Mouse (Mus musculus) lung, embryonic 15.5 days (tissue): Measurements from ENCODE around the gene Tex22. TPM values are rescaled to one million over a fixed set of nuclear protein-coding genes. Genes with fewer than 3 reads are reported as not detected.

ENCODE experiments used
- ATAC-seq: fragments of 200-750 bp; cut with Nextera tagmentation; 2 replicates; pipeline ENCODE4 v1.8.0; 2017; ENCODE audit warnings: moderate number of reproducible peaks, borderline replicate concordance; ENCODE audit not compliant: low FRiP score, low TSS enrichment; ENCODE audit errors: extremely low read depth
- H3K27ac ChIP-seq: fragments of 300-500 bp; sonication (generic); 2 replicates; pipeline ENCODE4 v1.5.1; 2015; ENCODE audit warnings: moderate library complexity, mild to moderate bottlenecking, inconsistent platforms
- H3K27me3 ChIP-seq: fragments of 300-500 bp; sonication (generic); 2 replicates; pipeline ENCODE4 v1.6.1; 2015; ENCODE audit warnings: inconsistent platforms
- H3K36me3 ChIP-seq: fragments of 300-500 bp; sonication (generic); 2 replicates; pipeline ENCODE4 v1.6.1; 2015; ENCODE audit warnings: inconsistent platforms
- H3K4me1 ChIP-seq: fragments of 300-500 bp; sonication (generic); 2 replicates; pipeline ENCODE4 v1.6.1; 2015; ENCODE audit warnings: inconsistent platforms
- H3K4me2 ChIP-seq: fragments of 300-500 bp; sonication (generic); 2 replicates; pipeline ENCODE4 v1.6.1; 2015; ENCODE audit warnings: inconsistent platforms, mild to moderate bottlenecking, moderate library complexity
- H3K4me3 ChIP-seq: fragments of 300-500 bp; sonication (generic); 2 replicates; pipeline ENCODE4 v1.5.1; 2015; ENCODE audit warnings: mild to moderate bottlenecking, inconsistent platforms
- H3K9ac ChIP-seq: fragments of 300-500 bp; sonication (generic); 2 replicates; pipeline ENCODE4 v1.6.1; 2015; ENCODE audit warnings: inconsistent platforms
- H3K9me3 ChIP-seq: fragments of 300-500 bp; sonication (generic); 2 replicates; pipeline ENCODE4 v1.6.1; 2016; ENCODE audit warnings: inconsistent platforms
- WGBS: fragments of 180-500 bp; shearing (Covaris S2); methylation state at CpG from one replicate; pipeline ENCODE4 v1.1.7; 2015; 5-methylcytosine and 5-hydroxymethylcytosine counted together
- polyA plus RNA-seq: library from polyadenylated mRNA; unstranded; fragments of >200 nt; fragmentation: Nextera tagmentation; extraction: Ambion mirVana; gene quantifications from 2 replicates; pipeline ENCODE4 v1.2.1, GENCODE M21; 2015

Tex22 gene
- polyA plus RNA-seq, result not detected in 2 replicates

DNA sequence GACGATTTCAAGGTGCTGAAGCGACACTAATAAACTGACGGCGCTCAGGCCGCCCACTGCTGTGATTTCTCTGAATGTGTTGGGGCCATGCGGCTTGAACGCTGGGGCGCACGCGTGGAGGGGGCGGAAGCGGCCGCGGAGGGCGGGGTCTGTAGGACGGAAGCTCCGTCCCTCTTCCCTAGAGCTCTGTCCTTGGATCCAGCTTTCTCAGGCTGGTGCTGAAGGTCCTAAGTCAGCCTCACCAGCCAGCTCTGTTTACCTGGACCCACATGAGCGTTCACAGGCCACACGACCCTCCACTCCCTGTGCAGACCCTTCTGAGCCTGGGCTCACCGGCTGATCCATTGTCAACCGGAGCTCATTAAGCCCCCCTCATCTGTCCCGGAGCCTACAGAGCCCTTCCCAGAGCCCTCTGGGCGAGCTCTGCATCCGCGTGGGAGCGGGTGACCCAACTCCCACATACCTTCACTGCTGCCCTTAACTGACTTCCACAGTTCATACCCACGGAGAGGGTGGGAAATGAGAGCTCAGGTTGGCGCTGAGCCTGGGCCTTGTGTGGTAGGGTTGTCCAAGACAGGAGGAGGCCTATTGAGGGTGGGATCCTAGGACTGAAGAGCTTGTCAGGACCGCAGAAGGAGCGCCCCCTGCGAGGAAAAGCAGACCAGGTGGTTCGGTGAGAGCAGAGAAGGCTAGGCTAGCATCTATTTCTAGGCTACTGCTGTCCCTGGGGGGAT lies at the start of gene Tex22:
Gene Tex22, plus strand, starts transcription at position 174 of the 734 bp plus-strand sequence.
- WGBS, result 4% methylated on average over 32 of the region's 32 CpGs
- H3K9me3 ChIP-seq, result no peaks in the 10 kb centered on the region
- H3K36me3 ChIP-seq, result peaks cover 20% of the 10 kb centered on the region
- no peaks in the 10 kb centered on the region for H3K27me3 ChIP-seq
- peak within 1 kb of the TSS; percentile 83 for H3K27ac ChIP-seq
- peaks cover 17% of the 10 kb centered on the region for H3K4me1 ChIP-seq
- H3K4me2 ChIP-seq, result peak within 1 kb of the TSS; percentile 92
- peak within 1 kb of the TSS; percentile 45 for H3K4me3 ChIP-seq
- peak within 1 kb of the TSS; percentile 50 for H3K9ac ChIP-seq
- peak; percentile 93 for ATAC-seq

DNA sequence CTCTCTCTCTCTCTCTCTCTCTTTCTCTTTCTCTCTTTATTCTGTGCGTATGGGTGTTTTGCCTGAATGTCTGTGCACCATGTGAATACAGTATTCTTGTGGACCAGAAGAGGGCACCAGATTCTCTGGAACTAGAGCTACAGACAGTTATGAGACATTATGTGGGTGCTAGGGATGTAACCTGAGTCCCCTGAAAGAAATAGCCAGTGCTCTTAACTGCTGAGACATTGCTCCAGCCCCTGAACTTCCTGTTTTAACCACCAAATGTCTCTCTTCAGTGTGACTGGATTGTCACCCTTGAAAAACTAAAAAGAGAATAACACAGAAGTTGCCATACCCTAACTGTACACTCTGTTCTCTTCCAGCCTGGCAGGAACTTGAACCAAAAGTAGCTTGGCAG lies 47.7 kb upstream of the Tex22 start:
- no peaks in the 10 kb centered on the region for H3K36me3 ChIP-seq
- no peak overlapping the region for H3K27ac ChIP-seq
- no peak overlapping the region for H3K4me3 ChIP-seq
- H3K4me1 ChIP-seq, result no peaks in the 10 kb centered on the region
- H3K9me3 ChIP-seq, result no peaks in the 10 kb centered on the region
- 100% methylated on average over 1 of the region's 1 CpGs for WGBS
- no peak for ATAC-seq
- no peak overlapping the region for H3K4me2 ChIP-seq
- no peak overlapping the region for H3K9ac ChIP-seq
- no peaks in the 10 kb centered on the region for H3K27me3 ChIP-seq

DNA sequence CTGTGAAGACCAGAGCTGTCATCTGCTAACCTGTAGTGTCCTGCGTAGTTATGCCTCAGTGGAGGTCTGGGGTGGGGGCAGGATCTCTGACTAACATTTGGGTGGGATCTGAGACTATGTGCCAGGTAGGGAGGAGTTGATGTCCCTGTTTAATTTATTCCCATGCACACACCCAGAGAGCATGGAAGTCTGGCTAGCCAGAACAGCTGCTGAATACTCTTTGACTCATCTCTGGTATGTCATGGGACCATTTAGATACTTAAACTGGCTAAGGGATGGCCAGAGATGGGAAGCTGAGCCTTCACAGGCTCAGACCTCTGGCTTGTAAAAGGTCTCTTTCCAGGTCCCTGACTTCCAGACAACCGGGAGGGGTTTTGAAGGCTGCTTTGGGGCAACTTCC lies 46.8 kb upstream of the Tex22 start:
- no peaks in the 10 kb centered on the region for H3K36me3 ChIP-seq
- no peak overlapping the region for H3K4me2 ChIP-seq
- no peaks in the 10 kb centered on the region for H3K9me3 ChIP-seq
- H3K4me3 ChIP-seq, result no peak overlapping the region
- no peak overlapping the region for H3K9ac ChIP-seq
- ATAC-seq, result no peak
- H3K4me1 ChIP-seq, result no peaks in the 10 kb centered on the region
- WGBS, result 81% methylated on average over 2 of the region's 2 CpGs
- H3K27me3 ChIP-seq, result no peaks in the 10 kb centered on the region
- no peak overlapping the region for H3K27ac ChIP-seq

DNA sequence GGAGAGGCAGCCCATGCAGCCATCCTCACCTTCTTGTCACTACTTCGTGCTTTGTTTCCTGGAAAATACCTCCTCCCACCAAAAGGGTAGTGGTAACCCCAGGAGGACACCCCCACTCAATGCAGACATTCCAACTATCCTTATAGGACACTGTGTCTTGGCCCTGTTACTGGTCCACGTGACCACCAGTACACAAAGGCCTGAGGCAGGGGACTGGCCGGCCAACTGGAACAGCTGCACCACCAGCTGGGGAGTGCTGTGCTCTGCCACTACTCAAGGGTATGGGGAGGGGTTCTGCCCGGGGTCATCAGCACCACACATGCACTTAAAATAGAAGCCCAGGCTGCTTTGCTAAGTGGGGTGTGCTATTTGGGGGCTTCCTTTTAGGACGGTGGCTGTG lies 46.2 kb upstream of the Tex22 start:
- 73% methylated on average over 5 of the region's 5 CpGs for WGBS
- Histone ChIP-seq H3K4me2 (no peak overlapping the region), H3K4me1 (no peaks in the 10 kb centered on the region), H3K4me3 (no peak overlapping the region), H3K27ac (no peak overlapping the region), H3K36me3 (no peaks in the 10 kb centered on the region), H3K9ac (no peak overlapping the region), H3K9me3 (no peaks in the 10 kb centered on the region), H3K27me3 (no peaks in the 10 kb centered on the region)
- 0 out of 2 replicates have a peak, but pooled peaks have one; percentile 16 for ATAC-seq

DNA sequence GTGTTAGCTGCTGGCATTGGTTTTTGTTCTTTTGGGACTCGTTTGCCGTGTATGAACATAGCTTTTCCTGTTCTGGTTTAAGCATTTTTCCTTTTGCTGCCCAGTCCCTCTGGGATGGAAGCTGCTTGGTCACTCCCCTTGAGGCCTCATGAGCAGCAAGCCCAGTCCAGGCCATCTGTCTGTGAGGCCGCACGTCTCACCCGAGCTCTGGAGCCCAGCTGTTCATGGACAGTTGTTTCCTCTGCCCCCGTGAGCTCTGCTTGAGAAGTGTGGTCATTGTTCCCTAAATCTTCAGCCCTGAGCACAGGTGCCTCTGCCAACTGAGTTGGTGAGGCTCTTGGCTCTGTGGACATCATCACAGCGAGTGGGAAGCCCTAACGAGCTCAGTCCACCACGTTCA lies 45.4 kb upstream of the Tex22 start:
- Histone ChIP-seq H3K27me3 (no peaks in the 10 kb centered on the region), H3K4me1 (no peaks in the 10 kb centered on the region), H3K9me3 (no peaks in the 10 kb centered on the region), H3K27ac (no peak overlapping the region), H3K9ac (no peak overlapping the region), H3K36me3 (no peaks in the 10 kb centered on the region), H3K4me2 (no peak overlapping the region), H3K4me3 (no peak overlapping the region)
- no peak for ATAC-seq
- 76% methylated on average over 9 of the region's 9 CpGs for WGBS

DNA sequence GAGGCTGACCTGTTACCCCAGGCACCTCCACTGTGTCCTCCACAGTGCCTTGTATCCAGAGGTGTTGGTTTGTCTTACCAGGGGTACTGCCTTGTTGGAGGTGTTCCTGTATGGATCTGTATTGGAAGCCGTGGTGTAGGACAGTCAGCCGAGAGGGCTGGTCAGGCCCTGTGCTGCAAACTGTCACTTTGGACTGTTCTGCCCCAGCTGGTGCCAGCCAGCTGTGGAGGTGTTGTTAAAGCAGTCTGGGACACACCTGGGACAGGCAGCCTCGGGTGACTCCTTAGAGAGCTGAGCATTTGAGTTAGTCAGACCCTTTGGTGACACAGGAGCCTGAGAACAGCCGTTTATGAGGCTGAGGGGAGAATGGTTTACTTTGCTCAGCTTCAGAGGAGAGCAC lies 44.3 kb upstream of the Tex22 start:
- Histone ChIP-seq H3K27ac (no peak overlapping the region), H3K4me2 (no peak overlapping the region), H3K27me3 (no peaks in the 10 kb centered on the region), H3K36me3 (no peaks in the 10 kb centered on the region), H3K4me3 (no peak overlapping the region), H3K9me3 (no peaks in the 10 kb centered on the region), H3K4me1 (no peaks in the 10 kb centered on the region), H3K9ac (no peak overlapping the region)
- 40% methylated on average over 4 of the region's 4 CpGs for WGBS
- no peak for ATAC-seq

DNA sequence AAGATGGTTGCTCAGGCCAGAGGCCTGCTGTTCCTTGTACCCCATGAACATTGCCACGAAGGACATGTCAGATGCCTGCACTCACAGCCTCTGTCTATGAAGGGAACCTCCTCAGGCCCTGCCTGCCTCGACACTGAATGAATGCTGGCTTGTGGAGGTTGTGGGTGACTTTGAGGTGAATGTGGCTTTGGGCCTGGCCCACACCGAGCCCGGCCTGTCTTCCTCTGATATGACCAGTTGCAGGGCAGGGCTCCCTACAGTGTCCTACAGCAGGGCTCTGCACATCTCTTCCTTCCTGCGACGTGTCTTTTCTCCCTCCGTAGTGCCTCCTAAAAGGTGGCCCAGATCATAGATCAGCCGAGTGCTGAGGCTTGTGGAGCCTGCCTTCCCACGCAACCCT lies 43.3 kb upstream of the Tex22 start:
- Histone ChIP-seq H3K27ac (no peak overlapping the region), H3K4me1 (no peaks in the 10 kb centered on the region)
- 81% methylated on average over 9 of the region's 9 CpGs for WGBS

DNA sequence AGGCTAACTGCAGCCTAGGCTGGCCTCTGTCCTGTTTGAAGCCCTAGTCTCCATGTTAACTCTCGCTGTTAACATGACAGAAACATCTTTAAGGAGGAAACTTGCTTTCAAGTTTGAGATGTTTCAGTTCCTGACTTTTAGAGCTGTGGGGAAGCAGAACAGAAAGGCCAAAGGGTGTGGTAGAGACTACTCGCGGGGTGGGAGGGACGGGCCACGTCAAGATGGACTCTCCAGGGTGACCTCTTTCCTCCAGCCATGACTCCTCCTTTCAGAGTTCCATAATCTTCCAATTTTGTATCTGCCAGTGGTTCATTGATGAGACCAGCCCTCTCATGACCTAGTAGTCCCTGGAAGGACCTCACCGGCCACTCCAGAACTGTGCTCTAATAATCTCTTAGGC lies 42.9 kb upstream of the Tex22 start:
- Histone ChIP-seq H3K4me1 (no peaks in the 10 kb centered on the region), H3K36me3 (no peaks in the 10 kb centered on the region), H3K9ac (no peak overlapping the region), H3K9me3 (no peaks in the 10 kb centered on the region), H3K27me3 (no peaks in the 10 kb centered on the region), H3K4me2 (no peak overlapping the region), H3K27ac (no peak overlapping the region), H3K4me3 (no peak overlapping the region)
- ATAC-seq, result no peak
- WGBS, result 82% methylated on average over 6 of the region's 6 CpGs

More for the DNA sequence above, 43.3 kb upstream of the Tex22 start:
- Histone ChIP-seq H3K9ac (no peak overlapping the region), H3K36me3 (no peaks in the 10 kb centered on the region), H3K9me3 (no peaks in the 10 kb centered on the region), H3K4me2 (no peak overlapping the region), H3K4me3 (no peak overlapping the region), H3K27me3 (no peaks in the 10 kb centered on the region)
- no peak for ATAC-seq

DNA sequence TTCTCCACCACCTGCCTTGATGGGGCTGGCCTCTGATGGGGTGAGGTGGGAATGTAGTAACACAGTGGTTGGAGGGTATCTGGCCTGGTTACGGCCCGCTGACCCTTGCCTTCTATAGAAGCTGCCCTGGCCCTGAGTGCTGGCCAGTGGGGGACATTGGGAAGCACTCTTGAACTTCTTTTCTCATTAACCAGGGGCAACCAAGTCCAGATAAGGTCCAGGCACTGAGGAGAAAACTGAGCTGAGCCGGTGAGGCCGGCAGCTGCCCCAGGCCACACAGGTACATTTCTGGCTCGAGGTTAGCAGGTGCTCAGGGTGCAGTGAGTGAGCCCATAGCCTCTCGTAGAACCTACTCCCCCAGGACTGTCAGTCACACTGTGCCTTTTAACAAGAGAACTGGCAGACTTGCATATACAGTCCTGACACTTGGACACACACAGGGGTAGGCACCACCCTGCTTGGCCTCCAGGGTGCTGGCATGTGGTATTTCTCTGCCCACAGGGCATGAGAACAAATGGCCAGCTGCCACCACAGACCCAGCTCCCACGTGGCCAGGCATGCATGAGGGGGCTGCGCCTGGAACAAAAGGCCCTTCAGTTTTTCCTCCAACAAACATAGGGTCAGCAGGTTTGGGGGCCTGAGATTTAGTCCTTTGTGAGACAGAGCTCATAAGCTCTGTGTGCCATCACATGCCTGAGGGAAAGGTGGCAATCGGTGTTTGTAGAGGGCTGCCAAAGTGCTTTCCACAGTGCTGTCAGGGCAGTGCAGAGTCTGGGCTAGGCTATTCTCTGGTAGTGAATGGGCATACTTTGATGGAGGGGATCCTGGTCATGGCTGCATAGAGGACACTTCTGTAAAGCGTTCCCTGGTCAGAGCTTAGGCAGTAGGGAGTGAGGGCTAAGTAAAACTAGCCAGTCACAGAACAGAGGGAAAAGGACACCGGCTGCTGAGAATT lies 41.7 kb upstream of the Tex22 start:
- Histone ChIP-seq H3K27ac (no peak overlapping the region), H3K4me2 (no peak overlapping the region), H3K4me3 (no peak overlapping the region), H3K9me3 (no peaks in the 10 kb centered on the region), H3K9ac (no peak overlapping the region), H3K4me1 (no peaks in the 10 kb centered on the region), H3K36me3 (no peaks in the 10 kb centered on the region), H3K27me3 (no peaks in the 10 kb centered on the region)
- ATAC-seq, result peak; percentile 8; the same call in 1 of the 2 replicates
- 69% methylated on average over 11 of the region's 11 CpGs for WGBS

DNA sequence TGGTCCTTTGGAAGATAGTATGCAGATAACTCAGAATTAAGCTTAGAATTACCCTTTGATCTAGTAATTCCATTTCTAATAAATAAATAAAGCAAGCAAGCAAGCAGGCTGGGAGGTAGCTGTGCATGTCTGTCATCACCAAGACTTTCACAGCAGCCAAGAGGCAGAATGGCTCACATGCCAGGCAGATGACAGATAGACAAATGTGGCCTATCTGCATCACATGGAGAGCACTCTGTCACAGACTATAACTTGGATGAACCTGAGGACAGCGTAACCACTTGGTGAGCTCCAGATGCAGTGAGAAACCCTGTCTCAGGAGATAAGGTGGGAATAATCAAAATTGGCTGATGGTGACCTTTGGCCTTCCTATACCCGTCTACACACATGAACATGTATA lies 39.2 kb upstream of the Tex22 start:
- H3K27me3 ChIP-seq, result no peaks in the 10 kb centered on the region
- H3K27ac ChIP-seq, result no peak overlapping the region
- H3K36me3 ChIP-seq, result no peaks in the 10 kb centered on the region
- no peak overlapping the region for H3K4me2 ChIP-seq
- no peak overlapping the region for H3K4me3 ChIP-seq
- 59% methylated on average over 2 of the region's 2 CpGs for WGBS
- no peaks in the 10 kb centered on the region for H3K4me1 ChIP-seq
- no peaks in the 10 kb centered on the region for H3K9me3 ChIP-seq
- H3K9ac ChIP-seq, result no peak overlapping the region
- ATAC-seq, result no peak

DNA sequence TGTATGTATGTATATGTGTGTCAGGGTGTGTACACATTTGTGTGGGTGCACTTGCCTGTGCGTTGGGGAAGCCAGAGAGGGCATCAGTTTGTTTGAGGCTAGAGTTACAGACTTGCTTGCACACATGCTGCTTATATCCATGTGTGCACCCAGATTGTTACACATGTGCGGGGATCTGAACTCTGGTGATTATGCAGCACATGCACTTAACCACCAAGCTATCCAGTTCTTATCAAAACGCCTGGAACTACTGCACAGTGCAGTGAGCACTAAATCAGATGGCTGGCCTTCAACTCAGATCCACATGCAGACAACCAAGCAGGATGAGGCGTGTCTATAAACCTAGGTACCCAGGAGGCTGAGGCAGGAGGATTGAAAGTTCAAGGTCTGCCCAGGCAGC lies 37.3 kb upstream of the Tex22 start:
- no peak overlapping the region for H3K4me2 ChIP-seq
- H3K4me3 ChIP-seq, result no peak overlapping the region
- ATAC-seq, result no peak
- H3K9ac ChIP-seq, result no peak overlapping the region
- no peaks in the 10 kb centered on the region for H3K27me3 ChIP-seq
- no peaks in the 10 kb centered on the region for H3K36me3 ChIP-seq
- H3K27ac ChIP-seq, result no peak overlapping the region
- no peaks in the 10 kb centered on the region for H3K9me3 ChIP-seq
- peaks cover 11% of the 10 kb centered on the region for H3K4me1 ChIP-seq
- WGBS, result 79% methylated on average over 4 of the region's 4 CpGs

DNA sequence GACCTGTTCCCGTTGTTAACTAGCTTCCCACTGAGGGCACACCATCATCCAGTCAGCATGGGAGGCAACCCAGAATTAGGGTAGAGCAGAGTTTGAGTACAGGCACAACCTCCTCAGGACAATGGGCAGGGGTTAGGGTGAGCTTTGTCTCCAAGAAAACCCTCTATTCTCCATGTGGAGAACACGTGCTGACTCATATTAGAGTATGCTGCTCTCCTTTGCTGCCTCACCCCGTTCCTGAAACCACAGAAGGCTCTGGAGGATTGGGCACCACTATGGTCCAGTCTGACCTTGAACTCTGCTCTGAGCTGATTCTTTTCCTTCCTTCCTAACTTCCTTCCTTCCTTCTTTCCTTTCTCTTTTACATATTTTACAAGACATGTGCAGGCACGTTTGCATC lies 35.9 kb upstream of the Tex22 start:
- H3K9ac ChIP-seq, result no peak overlapping the region
- no peaks in the 10 kb centered on the region for H3K9me3 ChIP-seq
- H3K4me3 ChIP-seq, result no peak overlapping the region
- ATAC-seq, result no peak
- WGBS, result 77% methylated on average over 4 of the region's 4 CpGs
- no peak overlapping the region for H3K4me2 ChIP-seq
- peaks cover 11% of the 10 kb centered on the region for H3K4me1 ChIP-seq
- no peaks in the 10 kb centered on the region for H3K27me3 ChIP-seq
- no peaks in the 10 kb centered on the region for H3K36me3 ChIP-seq
- no peak overlapping the region for H3K27ac ChIP-seq
